Mouse (Mus musculus) cerebellum, adult 11-12 months (tissue): ENCODE data around the gene Celsr1.
"Not testable (repeated sequence)": the region's sequence is repeated elsewhere in the genome, so short reads cannot be mapped to it uniquely, and the experiment has no call there.

Experiments used
- DNase-seq: peaks from one replicate; pipeline ENCODE4 v3.0.0; 2022

The Celsr1 gene

DNA sequence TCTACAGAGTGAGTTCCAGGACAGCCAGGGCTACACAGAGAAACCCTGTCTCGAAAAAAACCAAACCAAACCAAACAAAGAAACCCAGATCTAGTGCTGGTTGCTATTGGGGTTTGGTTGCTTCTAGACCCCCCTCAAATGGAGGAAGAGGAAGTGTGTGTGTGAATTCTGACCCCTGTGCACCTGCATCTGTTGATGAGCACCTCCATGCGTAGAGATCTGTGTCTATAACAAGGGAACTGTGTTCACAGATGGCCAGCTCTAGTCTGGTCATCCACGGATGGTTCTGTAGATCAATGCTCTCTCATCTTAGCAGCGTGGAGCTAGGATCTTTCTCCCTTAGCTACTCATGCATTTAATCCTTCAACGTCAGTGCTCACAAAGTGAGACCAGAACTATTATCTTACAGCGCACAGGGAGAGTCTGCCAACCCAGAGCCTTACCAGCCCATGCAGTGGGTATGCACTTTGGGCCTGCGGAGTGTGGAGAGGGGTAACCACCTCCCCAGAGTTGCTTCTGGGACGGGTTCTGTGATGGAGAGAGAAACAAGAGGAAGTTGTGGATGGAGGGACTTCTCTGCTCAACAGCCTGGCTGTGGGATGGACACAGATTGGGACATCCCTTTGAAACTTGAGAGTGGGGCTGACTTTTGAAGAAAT, 30.7 kb upstream of the Celsr1 start:
- no peak for DNase-seq

GRCm38 (mm10) chr15:86061848-86062481, 28.4 kb upstream of the Celsr1 start:
- DNase-seq, result no peak

GRCm38 (mm10) chr15:86061221-86061620, 27.6 kb upstream of the Celsr1 start:
- DNase-seq, result no peak

DNA sequence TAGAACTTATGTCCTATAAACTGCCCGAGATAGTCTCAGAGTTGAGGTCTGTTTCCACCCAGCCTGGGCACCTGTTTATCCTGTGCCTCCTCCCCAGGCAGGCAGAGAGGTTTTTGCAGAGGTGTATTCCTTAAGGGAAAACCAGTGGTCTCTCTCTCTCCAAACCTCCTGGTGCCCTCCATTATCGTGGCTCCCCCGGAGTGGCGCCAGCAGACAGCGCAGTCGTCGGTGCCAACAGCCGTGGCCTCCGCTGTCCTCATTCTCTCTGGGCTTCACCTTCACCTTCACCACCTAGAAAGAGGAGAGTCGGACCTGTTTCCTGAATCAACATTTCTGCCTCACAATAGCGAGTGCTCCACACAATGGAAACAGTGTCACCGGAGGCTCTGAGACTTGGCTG, 27.0 kb upstream of the Celsr1 start:
- DNase-seq, result peak; percentile 33

- peak; percentile 23 for DNase-seq
Measured at GRCm38 (mm10) chr15:86059835-86060380, 26.3 kb upstream of the Celsr1 start.

GRCm38 (mm10) chr15:86058931-86059834, 25.6 kb upstream of the Celsr1 start:
- DNase-seq, result peak; percentile 80

DNA sequence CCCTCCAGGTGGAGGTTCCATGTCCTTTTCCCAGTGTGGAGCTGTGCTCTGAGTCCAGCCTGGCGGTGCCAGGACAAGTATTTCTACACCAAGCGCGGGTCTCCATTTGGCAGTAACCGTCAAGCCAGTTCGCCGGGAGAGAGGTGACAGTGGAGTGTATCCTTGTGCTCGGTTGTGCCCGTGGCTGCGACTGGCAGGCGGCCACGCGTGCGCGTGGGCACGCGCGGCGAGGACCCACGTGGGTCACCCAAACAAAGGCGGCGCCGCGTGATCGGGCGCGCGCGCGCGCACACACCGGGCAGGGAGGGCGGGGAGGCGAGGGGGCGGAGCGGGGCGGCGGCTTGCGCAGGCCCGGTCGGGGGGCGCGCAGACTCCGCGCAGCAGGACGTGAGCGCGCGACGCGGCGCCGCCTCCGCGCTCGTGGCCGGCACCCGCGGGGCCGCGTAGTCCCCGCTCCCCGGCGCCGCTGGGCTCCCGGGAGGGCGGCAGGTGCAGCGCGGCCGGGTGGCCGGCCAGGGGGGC, 24.9 kb upstream of the Celsr1 start:
- peak; percentile 94 for DNase-seq

DNA sequence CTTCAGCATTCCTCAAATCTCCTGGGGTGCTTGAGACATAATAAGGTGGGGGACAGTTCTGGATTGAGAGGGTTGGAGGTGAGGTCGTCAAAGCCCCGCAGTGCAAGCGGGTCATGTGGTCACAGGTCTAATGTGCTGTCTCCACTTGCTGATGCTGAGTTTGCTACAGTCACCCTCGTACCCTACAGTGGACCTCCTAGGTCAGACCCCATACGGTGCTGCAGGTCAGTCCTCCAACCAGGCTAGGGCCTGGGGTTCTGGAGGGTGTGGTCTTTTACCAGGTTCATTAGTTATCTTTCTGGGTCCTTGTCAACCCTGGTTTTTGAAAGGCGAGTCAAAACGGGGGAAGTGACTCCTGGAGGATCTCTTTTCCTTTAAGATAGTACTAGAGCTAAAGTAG, 24.3 kb upstream of the Celsr1 start:
- DNase-seq, result peak; percentile 77

DNA sequence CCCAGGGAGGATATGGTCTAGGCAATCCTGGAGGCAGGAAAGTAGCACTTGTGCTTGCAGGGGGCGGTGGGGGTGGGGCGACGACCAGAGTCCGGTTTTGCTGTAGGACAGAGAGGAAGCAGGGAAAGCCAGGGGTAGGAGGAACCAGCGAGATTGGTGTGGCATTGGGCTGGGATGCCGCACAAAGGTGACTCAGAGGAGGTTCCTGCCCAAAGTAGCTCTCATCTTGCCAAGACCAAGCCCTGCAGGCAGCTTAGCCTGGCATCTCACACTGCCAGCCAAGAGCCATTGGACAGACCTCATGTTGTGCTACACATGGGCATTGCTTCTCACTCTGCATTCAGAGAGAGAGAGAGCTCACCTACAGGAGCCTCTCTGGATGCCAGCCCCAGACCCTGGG, 23.8 kb upstream of the Celsr1 start, which contains the start of gene Gramd4:
Gene Gramd4 (plus strand): TSS at position 283 of the 400 bp plus-strand sequence.
- peak; percentile 94 for DNase-seq

GRCm38 (mm10) chr15:86056221-86056760, 22.7 kb upstream of the Celsr1 start:
- no peak for DNase-seq

DNA sequence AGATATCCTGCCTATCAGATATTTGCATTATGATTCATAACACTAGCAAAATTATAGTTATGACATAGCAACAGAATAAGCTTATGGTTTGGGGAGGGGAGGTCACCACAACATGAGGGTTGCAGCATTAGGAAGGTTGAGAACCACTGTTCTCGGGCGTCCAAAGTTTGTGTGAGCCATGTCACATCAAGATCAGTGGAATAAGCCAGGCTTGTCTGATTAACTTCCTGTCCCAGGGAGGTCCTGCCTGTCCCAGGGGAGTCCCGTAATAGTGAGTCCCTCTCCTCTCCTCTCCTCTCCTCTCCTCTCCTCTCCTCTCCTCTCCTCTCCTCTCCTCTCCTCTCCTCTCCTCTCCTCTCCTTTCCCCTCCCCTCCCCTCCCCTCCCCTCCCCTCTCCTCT, 21.3 kb upstream of the Celsr1 start:
- DNase-seq, result not testable (repeated sequence)

- DNase-seq, result peak; percentile 80
Measured at GRCm38 (mm10) chr15:86053890-86054536, 20.4 kb upstream of the Celsr1 start.

GRCm38 (mm10) chr15:86051878-86052478, 18.4 kb upstream of the Celsr1 start:
- no peak for DNase-seq

GRCm38 (mm10) chr15:86051152-86051551, 17.6 kb upstream of the Celsr1 start:
- no peak for DNase-seq

DNA sequence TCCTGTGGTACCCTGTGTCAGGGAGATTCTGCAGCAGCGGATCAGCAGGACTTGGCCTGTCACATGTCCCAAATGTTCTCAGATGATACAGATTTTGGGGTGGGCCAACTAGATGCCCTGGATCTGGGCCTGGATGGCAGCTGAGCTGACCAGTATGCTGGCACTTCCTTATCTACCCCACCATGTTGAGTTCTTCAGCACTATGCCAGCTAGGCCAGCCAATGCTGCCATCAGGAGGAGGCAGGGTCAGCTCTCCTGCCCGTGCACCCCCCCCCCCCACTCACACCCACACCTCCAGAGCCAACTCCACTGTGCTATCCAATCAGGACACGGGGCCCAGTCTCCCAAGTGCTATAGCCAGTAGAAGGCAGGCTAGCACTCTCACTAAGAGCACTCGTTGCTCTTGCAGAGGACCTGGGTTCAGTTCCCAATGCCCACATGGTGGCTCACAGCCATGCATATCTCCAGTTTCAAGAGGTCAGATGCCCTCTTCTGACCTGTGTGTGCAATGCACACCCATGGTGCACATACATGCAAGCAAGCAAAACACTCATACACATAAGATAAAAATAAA, 16.7 kb upstream of the Celsr1 start:
- peak; percentile 69 for DNase-seq

DNA sequence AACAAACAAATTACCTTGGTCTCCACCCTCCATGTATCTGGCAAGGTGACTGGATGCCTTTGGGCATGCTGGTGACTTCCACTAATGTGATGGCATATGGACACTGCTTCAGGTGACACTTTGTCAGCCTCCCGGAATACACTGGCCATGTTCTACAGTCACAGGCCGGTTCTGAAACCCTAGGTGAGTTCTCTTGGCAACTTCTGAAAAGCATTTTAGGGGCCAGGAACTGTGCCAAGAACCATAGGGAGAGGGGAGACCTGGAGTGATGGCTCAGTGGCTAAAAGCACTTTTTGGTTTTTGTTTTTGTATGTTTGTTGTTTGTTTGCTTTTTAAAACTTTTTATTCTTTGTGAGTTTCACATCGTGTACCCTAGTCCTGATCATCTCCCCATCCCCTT, 15.9 kb upstream of the Celsr1 start:
- DNase-seq, result no peak

GRCm38 (mm10) chr15:86042364-86042763, 8.8 kb upstream of the Celsr1 start:
- DNase-seq, result no peak

- DNase-seq, result no peak
Measured at GRCm38 (mm10) chr15:86041421-86041820, 7.8 kb upstream of the Celsr1 start.

- DNase-seq, result peak; percentile 61
Measured at GRCm38 (mm10) chr15:86038802-86039201, 5.2 kb upstream of the Celsr1 start.

DNA sequence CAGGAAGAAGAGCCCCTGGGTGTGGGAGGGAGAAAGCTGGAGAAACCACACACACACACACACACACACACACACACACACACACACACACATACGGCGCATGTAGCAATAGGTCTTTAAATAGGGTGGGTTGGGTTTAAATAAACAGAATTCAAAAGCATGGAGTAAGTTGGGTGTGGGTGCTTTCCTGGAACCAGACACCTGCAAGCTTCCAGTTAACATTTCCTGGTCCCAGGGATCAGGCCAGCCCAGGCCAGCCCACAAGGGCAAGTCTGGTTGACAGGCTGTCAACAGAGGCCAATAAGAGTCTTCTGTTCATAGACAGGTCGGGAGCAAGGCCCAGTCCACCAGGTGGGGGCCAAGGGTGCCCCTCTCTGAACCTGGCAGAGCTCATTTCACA, 2.3 kb upstream of the Celsr1 start:
- no peak for DNase-seq

GRCm38 (mm10) chr15:86034781-86035360, 1.3 kb upstream of the Celsr1 start:
- DNase-seq, result no peak
